Mouse (Mus musculus) neural tube, embryonic 14.5 days (tissue): ENCODE measurements around the gene Got1. TPM values are rescaled to one million over a fixed set of nuclear protein-coding genes. Genes with fewer than 3 reads are reported as not detected.
A peak's percentile ranks its signal among the peaks of the same experiment; 100 is the strongest.

Source experiments
- ATAC-seq: fragments of 200-750 bp; cut with Nextera tagmentation; 2 replicates; pipeline ENCODE4 v1.8.0; 2017; ENCODE audit warnings: low read depth, mild to moderate bottlenecking, moderate TSS enrichment, moderate library complexity
- H3K27ac ChIP-seq: fragments of 300-500 bp; sonication (generic); 2 replicates; pipeline ENCODE4 v1.5.1; 2014; ENCODE audit warnings: low read depth, mild to moderate bottlenecking, control low read depth, low read length, moderate library complexity, mixed read lengths
- H3K27me3 ChIP-seq: fragments of 300-500 bp; sonication (generic); 2 replicates; pipeline ENCODE4 v1.6.1; 2014; ENCODE audit warnings: low read length; ENCODE audit not compliant: control insufficient read depth, insufficient read depth
- H3K36me3 ChIP-seq: fragments of 300-500 bp; sonication (generic); 2 replicates; pipeline ENCODE4 v1.6.1; 2014; ENCODE audit warnings: low read length, mixed read lengths; ENCODE audit not compliant: control insufficient read depth, insufficient read depth
- H3K4me1 ChIP-seq: fragments of 300-500 bp; sonication (generic); 2 replicates; pipeline ENCODE4 v1.6.1; 2014; ENCODE audit warnings: low read length; ENCODE audit not compliant: control insufficient read depth, insufficient read depth
- H3K4me2 ChIP-seq: fragments of 300-500 bp; sonication (generic); 2 replicates; pipeline ENCODE4 v1.6.1; 2014; ENCODE audit warnings: mild to moderate bottlenecking, low read depth, low read length, control low read depth
- H3K4me3 ChIP-seq: fragments of 300-500 bp; sonication (generic); 2 replicates; pipeline ENCODE4 v1.5.1; 2014; ENCODE audit warnings: low read depth, low read length, control low read depth, mixed read lengths
- H3K9ac ChIP-seq: fragments of 300-500 bp; sonication (generic); replicated peaks from 2 replicates; pipeline ENCODE4 v1.6.1; 2014; ENCODE audit warnings: low read depth, mild to moderate bottlenecking, control low read depth, low read length, mixed read lengths
- H3K9me3 ChIP-seq: fragments of 300-500 bp; sonication (generic); 2 replicates; pipeline ENCODE4 v1.6.1; 2016; ENCODE audit warnings: low read length; ENCODE audit not compliant: control insufficient read depth
- WGBS: fragments of 180-500 bp; shearing (Covaris S2); extraction: QIAGEN DNeasy Blood & Tissue Kit; methylation state at CpG from one replicate; pipeline ENCODE4 v1.1.7; 2014; 5-methylcytosine and 5-hydroxymethylcytosine counted together
- polyA plus RNA-seq: library from polyadenylated mRNA; unstranded; fragments of >200 nt; fragmentation: Nextera tagmentation; extraction: Ambion mirVana; gene quantifications from 2 replicates; pipeline ENCODE4 v1.2.1, GENCODE M21; 2014

Got1 gene
- polyA plus RNA-seq, 1 experiment from 2014 or later, result 99.5 TPM

- WGBS, result 84% methylated on average over 18 of the region's 18 CpGs
- H3K27me3 ChIP-seq, result no peaks in the 10 kb centered on the region
- no peaks in the 10 kb centered on the region for H3K9me3 ChIP-seq
- no peak overlapping the region for H3K27ac ChIP-seq
- H3K9ac ChIP-seq, result no peak overlapping the region
- H3K36me3 ChIP-seq, result no peaks in the 10 kb centered on the region
- H3K4me3 ChIP-seq, result no peak overlapping the region
- H3K4me1 ChIP-seq, result peaks cover 7% of the 10 kb centered on the region; the same call in 1 of the 2 replicates
- no peak overlapping the region for H3K4me2 ChIP-seq
- ATAC-seq, result no peak
Observed at GRCm38 (mm10) chr19:43550706-43551492, 26.5 kb upstream of the Got1 start.

- Histone ChIP-seq H3K27ac (no peak overlapping the region), H3K4me2 (no peak overlapping the region), H3K9ac (no peak overlapping the region), H3K36me3 (no peaks in the 10 kb centered on the region), H3K27me3 (no peaks in the 10 kb centered on the region), H3K9me3 (no peaks in the 10 kb centered on the region), H3K4me1 (peaks cover 7% of the 10 kb centered on the region; the same call in 1 of the 2 replicates), H3K4me3 (no peak overlapping the region)
- WGBS, result 89% methylated on average over 5 of the region's 5 CpGs
- no peak for ATAC-seq
Observed at GRCm38 (mm10) chr19:43548060-43548459, 23.7 kb upstream of the Got1 start.

DNA sequence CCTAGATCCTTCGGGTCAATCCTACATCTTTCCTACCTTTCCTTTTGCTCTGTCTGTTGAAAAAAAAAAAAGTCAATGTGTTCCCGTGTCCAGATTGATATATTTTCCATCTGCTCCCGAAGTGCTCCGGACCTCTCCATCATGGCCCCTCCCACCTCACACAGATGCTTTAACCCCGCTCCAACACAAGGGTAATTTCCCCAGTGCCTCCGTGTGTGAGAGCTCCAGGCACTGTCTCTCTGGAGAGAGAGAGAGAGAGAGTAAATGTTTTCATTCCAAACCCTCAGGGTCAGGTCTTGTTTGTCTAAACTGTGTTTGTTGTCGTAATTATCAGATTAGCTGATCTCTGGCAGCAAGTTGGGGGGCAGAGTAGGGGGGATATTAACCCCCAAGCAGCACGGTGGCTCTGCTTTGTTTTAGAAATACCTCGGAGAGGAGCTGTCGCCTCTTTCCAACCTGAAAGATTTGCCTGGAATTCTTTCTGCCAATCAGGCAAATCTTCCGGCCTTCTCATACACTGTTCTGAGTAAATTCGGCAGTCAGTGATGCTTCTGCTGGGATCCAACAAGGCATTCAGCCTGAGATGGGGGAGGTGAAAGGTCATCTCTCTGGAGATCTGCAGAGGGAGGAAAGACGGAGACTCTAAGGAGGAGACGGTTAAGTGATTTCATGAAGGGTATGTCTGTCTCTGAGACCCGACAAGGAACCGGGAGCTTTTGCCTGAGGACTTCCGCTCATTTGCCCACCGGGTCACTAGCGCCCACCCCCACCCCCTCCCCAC lies 22.1 kb upstream of the Got1 start:
- H3K36me3 ChIP-seq, result no peaks in the 10 kb centered on the region
- no peak overlapping the region for H3K27ac ChIP-seq
- ATAC-seq, result no peak
- no peak overlapping the region for H3K4me3 ChIP-seq
- H3K4me1 ChIP-seq, result peaks cover 7% of the 10 kb centered on the region; the same call in 1 of the 2 replicates
- no peak overlapping the region for H3K9ac ChIP-seq
- no peaks in the 10 kb centered on the region for H3K9me3 ChIP-seq
- 8% methylated on average over 19 of the region's 19 CpGs for WGBS
- H3K4me2 ChIP-seq, result peak overlapping the region; percentile 27
- H3K27me3 ChIP-seq, result no peaks in the 10 kb centered on the region

- Histone ChIP-seq H3K27ac (no peak overlapping the region), H3K4me3 (no peak overlapping the region), H3K9me3 (no peaks in the 10 kb centered on the region), H3K27me3 (no peaks in the 10 kb centered on the region), H3K36me3 (no peaks in the 10 kb centered on the region), H3K9ac (no peak overlapping the region), H3K4me1 (no peaks in the 10 kb centered on the region), H3K4me2 (no peak overlapping the region)
- ATAC-seq, result no peak
- WGBS, result 89% methylated on average over 3 of the region's 3 CpGs
Observed at GRCm38 (mm10) chr19:43535372-43535771, 11.0 kb upstream of the Got1 start.

GRCm38 (mm10) chr19:43530921-43531320 lies 6.5 kb upstream of the Got1 start:
- ATAC-seq, result no peak
- H3K36me3 ChIP-seq, result no peaks in the 10 kb centered on the region
- 32% methylated on average over 12 of the region's 12 CpGs for WGBS
- no peak overlapping the region for H3K27ac ChIP-seq
- no peak overlapping the region for H3K4me2 ChIP-seq
- H3K4me3 ChIP-seq, result no peak overlapping the region
- H3K9ac ChIP-seq, result no peak overlapping the region
- no peaks in the 10 kb centered on the region for H3K27me3 ChIP-seq
- H3K4me1 ChIP-seq, result no peaks in the 10 kb centered on the region
- H3K9me3 ChIP-seq, result no peaks in the 10 kb centered on the region

DNA sequence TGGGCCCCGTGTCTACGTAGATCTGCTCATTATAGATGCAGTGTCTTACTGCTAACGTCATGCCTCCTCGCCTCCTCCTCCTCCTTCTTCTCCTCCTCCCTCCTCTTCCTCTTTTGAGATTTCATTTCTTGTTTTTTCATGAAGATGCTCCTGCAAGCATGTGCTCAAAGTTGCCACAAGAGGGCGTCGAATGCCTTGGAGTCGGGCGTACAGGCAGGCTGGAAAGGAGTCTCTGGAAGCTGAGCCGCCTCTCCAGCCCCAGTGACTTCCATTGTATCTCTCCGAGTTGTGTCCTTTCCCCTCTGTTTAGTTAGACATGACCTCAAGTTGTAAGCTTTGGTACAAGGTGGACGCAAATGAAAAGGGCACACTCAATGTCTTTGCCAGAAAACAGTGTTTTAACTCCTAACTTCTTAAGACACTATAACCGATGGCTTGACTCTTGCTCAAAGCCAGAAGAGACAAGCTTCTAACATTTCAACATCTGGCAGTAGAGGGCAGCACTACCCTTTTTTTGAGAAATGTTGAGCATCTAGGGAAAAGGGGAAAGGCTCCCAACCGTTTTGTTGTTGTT lies 5.9 kb upstream of the Got1 start:
- 3% methylated on average over 13 of the region's 13 CpGs for WGBS
- no peaks in the 10 kb centered on the region for H3K36me3 ChIP-seq
- no peak overlapping the region for H3K27ac ChIP-seq
- no peak overlapping the region for H3K9ac ChIP-seq
- peaks cover 2% of the 10 kb centered on the region for H3K4me1 ChIP-seq
- no peaks in the 10 kb centered on the region for H3K27me3 ChIP-seq
- ATAC-seq, result peak; percentile 75
- H3K4me3 ChIP-seq, result no peak overlapping the region
- H3K9me3 ChIP-seq, result no peaks in the 10 kb centered on the region
- H3K4me2 ChIP-seq, result peak overlapping the region; percentile 12

GRCm38 (mm10) chr19:43528056-43528587 lies 3.7 kb upstream of the Got1 start:
- no peak for ATAC-seq
- H3K4me2 ChIP-seq, result no peak overlapping the region
- H3K4me3 ChIP-seq, result no peak overlapping the region
- H3K9ac ChIP-seq, result no peak overlapping the region
- H3K4me1 ChIP-seq, result peaks cover 11% of the 10 kb centered on the region
- H3K9me3 ChIP-seq, result no peaks in the 10 kb centered on the region
- WGBS, result 88% methylated on average over 8 of the region's 8 CpGs
- no peaks in the 10 kb centered on the region for H3K36me3 ChIP-seq
- no peaks in the 10 kb centered on the region for H3K27me3 ChIP-seq
- H3K27ac ChIP-seq, result no peak overlapping the region

- H3K27me3 ChIP-seq, result no peaks in the 10 kb centered on the region
- no peak overlapping the region for H3K27ac ChIP-seq
- H3K36me3 ChIP-seq, result no peaks in the 10 kb centered on the region
- 17% methylated on average over 11 of the region's 11 CpGs for WGBS
- no peak for ATAC-seq
- no peaks in the 10 kb centered on the region for H3K9me3 ChIP-seq
- H3K4me2 ChIP-seq, result no peak overlapping the region
- no peak overlapping the region for H3K9ac ChIP-seq
- H3K4me1 ChIP-seq, result peaks cover 14% of the 10 kb centered on the region
- no peak overlapping the region for H3K4me3 ChIP-seq
Observed at GRCm38 (mm10) chr19:43527131-43527530, 2.7 kb upstream of the Got1 start.
